Mouse (Mus musculus): Measurements from ENCODE around the gene Banp. TPM values are rescaled to one million over a fixed set of nuclear protein-coding genes. Genes with fewer than 3 reads are reported as not detected.

The Banp gene
- polyA plus RNA-seq, 1 experiment from 2014 or later, result 53.1 TPM

DNA sequence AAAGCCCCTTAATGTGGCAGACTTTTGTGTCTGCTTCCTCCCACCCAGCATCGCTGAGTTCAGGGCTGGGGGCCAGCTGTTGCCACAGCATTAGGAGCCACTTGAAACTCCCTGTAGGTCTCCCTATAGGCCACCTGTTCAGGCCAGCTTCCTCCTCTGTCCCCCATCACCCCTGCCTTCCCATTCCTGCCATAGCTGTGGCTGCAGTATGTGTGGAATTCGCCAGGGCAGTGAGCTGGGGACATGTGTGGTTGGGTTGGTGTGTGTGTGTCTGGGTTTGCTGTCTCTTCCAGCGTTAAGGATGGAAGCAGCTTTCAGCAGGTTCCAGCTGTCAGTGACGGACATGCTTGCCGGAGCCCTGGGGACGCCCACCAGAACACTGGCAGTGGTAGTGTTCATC is 86.8 kb downstream of the Banp start:
- DNase-seq (ENCODE audit: low spot score), result no peak
- Histone ChIP-seq H3K27me3 (ENCODE audit: control insufficient read depth, insufficient read depth, low read length) (no peaks in the 10 kb centered on the region), H3K4me1 (replicated peaks; ENCODE audit: control insufficient read depth, insufficient read depth, low read length) (no peaks in the 10 kb centered on the region), H3K4me2 (ENCODE audit: low read depth, low read length, severe bottlenecking) (no peak overlapping the region), H3K4me3 (ENCODE audit: low read depth, low read length) (no peak overlapping the region), H3K9me3 (ENCODE audit: control insufficient read depth, low read length) (no peaks in the 10 kb centered on the region), H3K36me3 (ENCODE audit: control insufficient read depth, insufficient read depth, low read length) (no peaks in the 10 kb centered on the region), H3K27ac (ENCODE audit: low read depth, low read length) (no peak overlapping the region), H3K9ac (ENCODE audit: low read length) (no peak overlapping the region)
- ATAC-seq (replicated peaks; ENCODE audit: low FRiP score), result no peak
- 82% methylated on average over 6 of the region's 6 CpGs for WGBS

DNA sequence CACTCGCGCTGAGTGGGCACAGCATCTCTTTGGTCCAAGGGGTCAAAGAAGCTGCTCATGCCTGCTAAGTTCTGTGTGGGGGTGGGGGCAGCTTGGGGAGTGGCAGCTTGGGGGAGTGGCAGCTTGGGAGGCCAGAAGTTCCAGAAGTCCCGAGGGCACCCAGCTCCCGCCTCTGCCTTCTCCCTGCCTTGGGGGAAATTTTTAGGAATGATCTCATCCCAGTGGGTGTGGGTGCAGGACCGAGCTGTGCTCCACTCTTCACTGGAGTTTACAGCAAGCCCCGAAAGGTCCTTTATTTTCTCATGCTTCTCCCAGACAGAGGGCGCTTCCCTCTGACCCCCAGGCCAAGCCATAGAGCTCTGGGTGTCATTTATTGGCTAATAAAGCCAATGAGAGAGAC is 87.7 kb downstream of the Banp start:
- no peaks in the 10 kb centered on the region for H3K4me1 ChIP-seq (replicated peaks; ENCODE audit: control insufficient read depth, insufficient read depth, low read length)
- H3K4me3 ChIP-seq (ENCODE audit: low read depth, low read length), result no peak overlapping the region
- WGBS, result 76% methylated on average over 7 of the region's 7 CpGs
- no peaks in the 10 kb centered on the region for H3K36me3 ChIP-seq (ENCODE audit: control insufficient read depth, insufficient read depth, low read length)
- no peaks in the 10 kb centered on the region for H3K9me3 ChIP-seq (ENCODE audit: control insufficient read depth, low read length)
- no peaks in the 10 kb centered on the region for H3K27me3 ChIP-seq (ENCODE audit: control insufficient read depth, insufficient read depth, low read length)
- DNase-seq (ENCODE audit: low spot score) (no peak), ATAC-seq (replicated peaks; ENCODE audit: low FRiP score) (no peak)
- no peak overlapping the region for H3K27ac ChIP-seq (ENCODE audit: low read depth, low read length)
- no peak overlapping the region for H3K4me2 ChIP-seq (ENCODE audit: low read depth, low read length, severe bottlenecking)
- no peak overlapping the region for H3K9ac ChIP-seq (ENCODE audit: low read length)

- no peaks in the 10 kb centered on the region for H3K36me3 ChIP-seq (ENCODE audit: control insufficient read depth, insufficient read depth, low read length)
- no peak overlapping the region for H3K27ac ChIP-seq (ENCODE audit: low read depth, low read length)
- no peak overlapping the region for H3K9ac ChIP-seq (ENCODE audit: low read length)
- no peaks in the 10 kb centered on the region for H3K27me3 ChIP-seq (ENCODE audit: control insufficient read depth, insufficient read depth, low read length)
- DNase-seq (ENCODE audit: low spot score) (no peak), ATAC-seq (replicated peaks; ENCODE audit: low FRiP score) (no peak)
- no peak overlapping the region for H3K4me2 ChIP-seq (ENCODE audit: low read depth, low read length, severe bottlenecking)
- H3K9me3 ChIP-seq (ENCODE audit: control insufficient read depth, low read length), result no peaks in the 10 kb centered on the region
- H3K4me1 ChIP-seq (replicated peaks; ENCODE audit: control insufficient read depth, insufficient read depth, low read length), result no peaks in the 10 kb centered on the region
- no peak overlapping the region for H3K4me3 ChIP-seq (ENCODE audit: low read depth, low read length)
- 90% methylated on average over 6 of the region's 6 CpGs for WGBS
These were observed 88.5 kb downstream of the Banp start for GRCm38 (mm10) chr8:122038076-122038475.

DNA sequence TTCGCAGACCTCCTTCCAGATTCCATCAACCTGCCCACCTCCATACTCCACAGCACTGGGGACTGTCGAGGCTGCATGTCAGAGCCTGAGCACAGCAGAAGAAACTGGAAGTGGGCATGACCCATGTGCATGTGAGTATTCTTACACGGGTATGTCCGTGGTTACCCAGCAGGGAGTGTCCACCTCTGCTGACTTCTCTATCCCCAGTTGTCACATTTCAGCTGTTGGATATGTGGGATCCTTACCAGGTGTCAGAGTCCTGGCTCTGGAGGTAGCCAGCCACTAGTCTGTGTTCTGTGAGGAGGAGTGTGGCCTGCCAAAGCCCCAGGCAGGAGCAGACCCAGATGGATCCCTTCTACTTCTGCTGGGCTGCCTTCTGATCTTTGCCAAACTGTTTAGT is 89.9 kb downstream of the Banp start:
- DNase-seq (ENCODE audit: low spot score) (no peak), ATAC-seq (replicated peaks; ENCODE audit: low FRiP score) (no peak)
- H3K4me1 ChIP-seq (replicated peaks; ENCODE audit: control insufficient read depth, insufficient read depth, low read length), result no peaks in the 10 kb centered on the region
- no peak overlapping the region for H3K9ac ChIP-seq (ENCODE audit: low read length)
- H3K4me2 ChIP-seq (ENCODE audit: low read depth, low read length, severe bottlenecking), result no peak overlapping the region
- no peak overlapping the region for H3K27ac ChIP-seq (ENCODE audit: low read depth, low read length)
- no peaks in the 10 kb centered on the region for H3K27me3 ChIP-seq (ENCODE audit: control insufficient read depth, insufficient read depth, low read length)
- H3K4me3 ChIP-seq (ENCODE audit: low read depth, low read length), result no peak overlapping the region
- WGBS, result 82% methylated on average over 4 of the region's 4 CpGs
- no peaks in the 10 kb centered on the region for H3K9me3 ChIP-seq (ENCODE audit: control insufficient read depth, low read length)
- H3K36me3 ChIP-seq (ENCODE audit: control insufficient read depth, insufficient read depth, low read length), result no peaks in the 10 kb centered on the region

- Histone ChIP-seq H3K27ac (ENCODE audit: low read depth, low read length) (no peak overlapping the region), H3K4me3 (ENCODE audit: low read depth, low read length) (no peak overlapping the region), H3K9ac (ENCODE audit: low read length) (no peak overlapping the region), H3K27me3 (ENCODE audit: control insufficient read depth, insufficient read depth, low read length) (no peaks in the 10 kb centered on the region), H3K36me3 (ENCODE audit: control insufficient read depth, insufficient read depth, low read length) (no peaks in the 10 kb centered on the region), H3K4me1 (replicated peaks; ENCODE audit: control insufficient read depth, insufficient read depth, low read length) (no peaks in the 10 kb centered on the region), H3K4me2 (ENCODE audit: low read depth, low read length, severe bottlenecking) (no peak overlapping the region), H3K9me3 (ENCODE audit: control insufficient read depth, low read length) (no peaks in the 10 kb centered on the region)
- WGBS, result 56% methylated on average over 15 of the region's 15 CpGs
- ATAC-seq (replicated peaks; ENCODE audit: low FRiP score), result no peak
- DNase-seq (ENCODE audit: low spot score), result no peak
These were observed 97.8 kb downstream of the Banp start for GRCm38 (mm10) chr8:122047206-122047870.

DNA sequence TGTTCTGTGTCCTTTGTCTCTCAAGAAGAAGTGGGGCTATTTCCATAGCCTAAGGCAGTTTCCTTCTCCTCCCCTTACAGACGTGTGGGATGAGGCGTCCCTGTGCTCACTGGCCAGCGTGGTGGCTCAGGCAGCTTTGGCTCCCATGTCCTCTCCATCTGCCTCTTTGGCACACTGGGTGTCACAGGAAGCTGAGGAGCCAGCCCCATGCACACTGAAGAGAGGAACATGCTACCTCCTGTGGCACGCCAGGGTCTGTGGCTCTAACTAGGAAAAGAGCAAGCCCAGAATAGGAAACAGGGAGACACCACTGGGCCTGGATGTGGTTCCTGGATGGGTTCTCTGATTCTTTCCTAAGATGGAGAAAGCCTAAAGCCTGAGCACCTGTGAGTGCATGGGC is 99.7 kb downstream of the Banp start:
- Histone ChIP-seq H3K36me3 (ENCODE audit: control insufficient read depth, insufficient read depth, low read length) (no peaks in the 10 kb centered on the region), H3K27ac (ENCODE audit: low read depth, low read length) (no peak overlapping the region), H3K4me1 (replicated peaks; ENCODE audit: control insufficient read depth, insufficient read depth, low read length) (no peaks in the 10 kb centered on the region), H3K4me2 (ENCODE audit: low read depth, low read length, severe bottlenecking) (no peak overlapping the region), H3K9ac (ENCODE audit: low read length) (no peak overlapping the region), H3K27me3 (ENCODE audit: control insufficient read depth, insufficient read depth, low read length) (no peaks in the 10 kb centered on the region), H3K4me3 (ENCODE audit: low read depth, low read length) (no peak overlapping the region), H3K9me3 (ENCODE audit: control insufficient read depth, low read length) (no peaks in the 10 kb centered on the region)
- WGBS, result 91% methylated on average over 4 of the region's 4 CpGs
- DNase-seq (ENCODE audit: low spot score), result no peak
- ATAC-seq (replicated peaks; ENCODE audit: low FRiP score), result no peak

- DNase-seq (ENCODE audit: low spot score) (no peak), ATAC-seq (replicated peaks; ENCODE audit: low FRiP score) (no peak)
- Histone ChIP-seq H3K9me3 (ENCODE audit: control insufficient read depth, low read length) (no peaks in the 10 kb centered on the region), H3K27ac (ENCODE audit: low read depth, low read length) (no peak overlapping the region), H3K4me2 (ENCODE audit: low read depth, low read length, severe bottlenecking) (no peak overlapping the region), H3K4me1 (replicated peaks; ENCODE audit: control insufficient read depth, insufficient read depth, low read length) (no peaks in the 10 kb centered on the region), H3K36me3 (ENCODE audit: control insufficient read depth, insufficient read depth, low read length) (no peaks in the 10 kb centered on the region), H3K9ac (ENCODE audit: low read length) (no peak overlapping the region), H3K4me3 (ENCODE audit: low read depth, low read length) (no peak overlapping the region), H3K27me3 (ENCODE audit: control insufficient read depth, insufficient read depth, low read length) (no peaks in the 10 kb centered on the region)
- 79% methylated on average over 2 of the region's 2 CpGs for WGBS
These were observed 100.4 kb downstream of the Banp start for GRCm38 (mm10) chr8:122049923-122050322.

DNA sequence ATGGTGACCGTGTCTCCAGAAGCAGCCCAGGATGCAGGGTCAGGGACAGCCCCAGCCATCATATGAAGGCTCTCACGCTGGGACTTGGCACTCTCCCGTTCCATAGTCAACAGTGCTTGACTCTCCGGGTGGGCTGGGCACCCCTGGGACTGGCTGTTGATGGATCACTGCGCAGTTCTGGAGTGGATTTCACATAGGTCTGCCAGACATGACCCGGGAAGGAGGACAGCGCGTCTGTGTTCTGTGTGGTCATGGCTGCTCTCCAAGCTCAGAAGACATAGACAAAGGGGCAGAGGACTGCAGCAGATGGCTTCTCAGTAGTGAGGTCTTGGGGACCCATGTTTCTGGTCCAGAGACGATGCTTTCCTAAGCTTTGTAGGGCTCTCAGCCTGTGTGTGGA is 101.1 kb downstream of the Banp start:
- no peaks in the 10 kb centered on the region for H3K36me3 ChIP-seq (ENCODE audit: control insufficient read depth, insufficient read depth, low read length)
- no peak for ATAC-seq (replicated peaks; ENCODE audit: low FRiP score)
- no peaks in the 10 kb centered on the region for H3K4me1 ChIP-seq (replicated peaks; ENCODE audit: control insufficient read depth, insufficient read depth, low read length)
- WGBS, result 93% methylated on average over 9 of the region's 9 CpGs
- no peaks in the 10 kb centered on the region for H3K9me3 ChIP-seq (ENCODE audit: control insufficient read depth, low read length)
- no peak overlapping the region for H3K27ac ChIP-seq (ENCODE audit: low read depth, low read length)
- H3K4me2 ChIP-seq (ENCODE audit: low read depth, low read length, severe bottlenecking), result no peak overlapping the region
- no peak overlapping the region for H3K4me3 ChIP-seq (ENCODE audit: low read depth, low read length)
- no peak overlapping the region for H3K9ac ChIP-seq (ENCODE audit: low read length)
- DNase-seq (ENCODE audit: low spot score), result no peak
- no peaks in the 10 kb centered on the region for H3K27me3 ChIP-seq (ENCODE audit: control insufficient read depth, insufficient read depth, low read length)

- H3K4me2 ChIP-seq (ENCODE audit: low read depth, low read length, severe bottlenecking), result no peak overlapping the region
- H3K4me1 ChIP-seq (replicated peaks; ENCODE audit: control insufficient read depth, insufficient read depth, low read length), result no peaks in the 10 kb centered on the region
- H3K4me3 ChIP-seq (ENCODE audit: low read depth, low read length), result no peak overlapping the region
- WGBS, result 64% methylated on average over 10 of the region's 10 CpGs
- H3K9me3 ChIP-seq (ENCODE audit: control insufficient read depth, low read length), result no peaks in the 10 kb centered on the region
- ATAC-seq (replicated peaks; ENCODE audit: low FRiP score), result no peak
- DNase-seq (ENCODE audit: low spot score), result no peak
- no peak overlapping the region for H3K27ac ChIP-seq (ENCODE audit: low read depth, low read length)
- no peak overlapping the region for H3K9ac ChIP-seq (ENCODE audit: low read length)
- H3K36me3 ChIP-seq (ENCODE audit: control insufficient read depth, insufficient read depth, low read length), result no peaks in the 10 kb centered on the region
- no peaks in the 10 kb centered on the region for H3K27me3 ChIP-seq (ENCODE audit: control insufficient read depth, insufficient read depth, low read length)
These were observed 105.8 kb downstream of the Banp start for GRCm38 (mm10) chr8:122055321-122055720.
